Mouse (Mus musculus): Measurements from ENCODE around the gene Gm10271. TPM values are rescaled to one million over a fixed set of nuclear protein-coding genes. Genes with fewer than 3 reads are reported as not detected.
A peak's percentile ranks its signal among the peaks of the same experiment; 100 is the strongest.

Gm10271 gene
- polyA plus RNA-seq, 1 experiment from 2014 or later: not detected

DNA sequence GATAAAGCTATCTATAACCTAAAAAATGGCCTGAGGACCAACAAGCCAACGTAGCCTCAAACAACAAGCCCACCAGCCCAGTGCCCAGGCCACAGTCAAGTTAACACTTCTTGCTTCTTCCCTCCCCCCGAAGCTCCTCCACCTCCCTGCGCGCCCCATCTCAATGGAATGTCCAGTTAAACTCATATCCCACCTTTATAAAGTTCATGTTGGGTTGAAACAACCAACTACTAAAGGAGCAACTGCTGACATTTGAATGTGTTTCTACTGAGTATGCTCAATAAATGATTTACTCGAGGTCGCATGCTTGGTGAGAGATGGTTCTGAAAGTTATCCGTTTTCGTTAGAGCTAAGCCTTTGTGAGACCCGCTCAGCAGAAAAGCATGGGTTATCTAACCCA is 24.0 kb downstream of the Gm10271 start:
- Histone ChIP-seq H3K4me3 (ENCODE audit: low read depth, low read length) (peak overlapping the region; percentile 83), H3K36me3 (ENCODE audit: control insufficient read depth, insufficient read depth) (no peaks in the 10 kb centered on the region), H3K4me2 (replicated peaks; ENCODE audit: low read depth) (peak overlapping the region; percentile 92), H3K4me1 (replicated peaks; ENCODE audit: control insufficient read depth, insufficient read depth, low read length) (no peaks in the 10 kb centered on the region), H3K9ac (ENCODE audit: low read depth, low read length) (no peak overlapping the region), H3K9me3 (ENCODE audit: control insufficient read depth) (peaks cover 4% of the 10 kb centered on the region; the same call in 1 of the 2 replicates), H3K27ac (ENCODE audit: low read depth, low read length) (no peak overlapping the region), H3K27me3 (replicated peaks; ENCODE audit: control insufficient read depth, insufficient read depth, low read length) (no peaks in the 10 kb centered on the region)
- 54% methylated on average over 9 of the region's 9 CpGs for WGBS
- TF ChIP-seq CTCF (IDR thresholded peaks at IDR 0.05; ENCODE audit: low read depth): no peak
- no peak for ATAC-seq

DNA sequence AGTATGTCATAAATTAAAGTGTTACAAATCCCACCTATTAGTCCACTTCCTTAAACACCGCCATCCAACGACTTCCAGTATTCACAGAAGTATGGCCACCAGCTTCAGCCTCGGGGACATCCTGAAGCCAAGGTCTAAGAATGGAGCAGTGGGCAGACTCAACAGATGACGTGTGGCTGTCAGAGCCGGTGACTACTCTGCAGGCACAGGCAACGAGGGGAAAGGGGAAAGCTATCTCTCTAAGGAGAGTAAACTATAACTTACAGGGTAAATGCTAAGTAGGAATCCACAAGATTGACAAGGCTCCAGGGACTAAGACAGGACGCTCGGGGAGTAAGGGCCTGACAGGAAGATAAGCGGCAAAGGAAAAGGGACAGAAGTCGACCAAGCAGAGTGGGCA is 27.5 kb downstream of the Gm10271 start:
- no peaks in the 10 kb centered on the region for H3K9me3 ChIP-seq (ENCODE audit: control insufficient read depth)
- no peak for TF ChIP-seq CTCF (IDR thresholded peaks at IDR 0.05; ENCODE audit: low read depth)
- no peak for ATAC-seq
- peaks cover 9% of the 10 kb centered on the region for H3K36me3 ChIP-seq (ENCODE audit: control insufficient read depth, insufficient read depth)
- H3K4me1 ChIP-seq (replicated peaks; ENCODE audit: control insufficient read depth, insufficient read depth, low read length): no peaks in the 10 kb centered on the region
- no peak overlapping the region for H3K4me3 ChIP-seq (ENCODE audit: low read depth, low read length)
- H3K4me2 ChIP-seq (replicated peaks; ENCODE audit: low read depth): no peak overlapping the region
- no peak overlapping the region for H3K9ac ChIP-seq (ENCODE audit: low read depth, low read length)
- no peaks in the 10 kb centered on the region for H3K27me3 ChIP-seq (replicated peaks; ENCODE audit: control insufficient read depth, insufficient read depth, low read length)
- WGBS: 61% methylated on average over 10 of the region's 10 CpGs
- no peak overlapping the region for H3K27ac ChIP-seq (ENCODE audit: low read depth, low read length)

DNA sequence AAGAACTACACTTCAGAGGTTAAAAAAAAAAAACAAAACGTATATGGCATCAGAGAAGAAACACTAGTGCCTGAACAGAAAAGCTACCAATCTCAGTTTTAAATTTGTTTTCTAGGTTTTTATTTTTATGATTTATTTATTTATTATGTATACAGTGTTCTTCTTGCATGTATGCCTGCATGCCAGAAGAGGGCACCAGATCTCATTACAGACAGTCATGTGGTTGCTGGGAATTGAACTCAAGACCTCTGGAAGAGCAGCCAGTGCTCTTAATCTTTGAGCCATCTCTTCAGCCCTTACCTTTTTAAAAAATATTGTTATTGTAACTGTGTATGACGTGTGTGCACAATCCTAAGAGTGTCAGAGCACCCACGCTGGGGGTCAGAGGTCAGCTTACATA is 28.3 kb downstream of the Gm10271 start:
- ATAC-seq: no peak
- H3K27me3 ChIP-seq (replicated peaks; ENCODE audit: control insufficient read depth, insufficient read depth, low read length): no peaks in the 10 kb centered on the region
- H3K4me1 ChIP-seq (replicated peaks; ENCODE audit: control insufficient read depth, insufficient read depth, low read length): no peaks in the 10 kb centered on the region
- no peak overlapping the region for H3K4me2 ChIP-seq (replicated peaks; ENCODE audit: low read depth)
- H3K36me3 ChIP-seq (ENCODE audit: control insufficient read depth, insufficient read depth): peaks cover 11% of the 10 kb centered on the region
- no peak overlapping the region for H3K27ac ChIP-seq (ENCODE audit: low read depth, low read length)
- no peak overlapping the region for H3K4me3 ChIP-seq (ENCODE audit: low read depth, low read length)
- H3K9ac ChIP-seq (ENCODE audit: low read depth, low read length): no peak overlapping the region
- no peaks in the 10 kb centered on the region for H3K9me3 ChIP-seq (ENCODE audit: control insufficient read depth)
- TF ChIP-seq CTCF (IDR thresholded peaks at IDR 0.05; ENCODE audit: low read depth): peak; percentile 60
- WGBS: 80% methylated on average over 3 of the region's 3 CpGs

DNA sequence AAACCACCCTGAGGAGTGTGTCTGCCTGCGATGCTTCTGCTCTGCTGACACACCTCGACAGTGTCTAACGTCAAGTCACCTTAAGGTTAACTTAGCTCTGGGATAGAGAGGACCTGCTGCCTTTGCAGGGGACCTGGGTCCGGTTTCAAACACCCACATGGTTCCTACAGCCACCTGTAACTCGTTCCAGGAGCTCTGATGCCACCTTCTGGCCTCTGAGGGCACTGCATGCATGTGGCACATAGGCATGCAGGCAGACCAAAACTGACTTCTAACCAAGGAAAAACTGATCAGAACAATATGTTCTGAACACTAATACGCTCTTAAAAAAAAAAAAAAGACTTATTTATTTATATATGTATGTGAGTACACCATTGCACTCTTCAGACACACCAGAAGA is 29.4 kb downstream of the Gm10271 start:
- ATAC-seq: no peak
- no peaks in the 10 kb centered on the region for H3K4me1 ChIP-seq (replicated peaks; ENCODE audit: control insufficient read depth, insufficient read depth, low read length)
- no peak overlapping the region for H3K9ac ChIP-seq (ENCODE audit: low read depth, low read length)
- no peaks in the 10 kb centered on the region for H3K9me3 ChIP-seq (ENCODE audit: control insufficient read depth)
- peak; percentile 59 for TF ChIP-seq CTCF (IDR thresholded peaks at IDR 0.05; ENCODE audit: low read depth)
- no peaks in the 10 kb centered on the region for H3K27me3 ChIP-seq (replicated peaks; ENCODE audit: control insufficient read depth, insufficient read depth, low read length)
- WGBS: 94% methylated on average over 6 of the region's 6 CpGs
- H3K4me3 ChIP-seq (ENCODE audit: low read depth, low read length): no peak overlapping the region
- H3K27ac ChIP-seq (ENCODE audit: low read depth, low read length): no peak overlapping the region
- H3K36me3 ChIP-seq (ENCODE audit: control insufficient read depth, insufficient read depth): peaks cover 19% of the 10 kb centered on the region
- no peak overlapping the region for H3K4me2 ChIP-seq (replicated peaks; ENCODE audit: low read depth)

DNA sequence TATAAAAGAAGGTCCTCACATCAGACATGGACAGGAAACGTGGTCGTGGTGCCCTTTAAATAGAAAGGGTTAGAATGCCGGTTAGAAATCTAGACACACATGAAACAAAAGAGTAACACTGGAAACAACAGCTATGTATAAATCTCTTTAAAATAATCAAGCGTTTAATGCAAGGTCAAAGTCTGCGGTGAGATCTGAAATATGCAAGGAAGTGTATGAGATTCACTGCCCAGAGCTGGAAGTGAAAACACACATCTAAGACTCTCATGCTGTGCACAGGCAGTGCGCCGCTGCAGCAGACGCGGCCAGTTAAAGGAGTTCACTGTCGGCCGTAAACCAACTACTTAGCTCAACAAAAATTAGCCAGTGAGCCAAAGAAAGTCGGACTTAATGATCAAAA is 37.4 kb downstream of the Gm10271 start:
- Histone ChIP-seq H3K9me3 (ENCODE audit: control insufficient read depth) (no peaks in the 10 kb centered on the region), H3K27ac (ENCODE audit: low read depth, low read length) (no peak overlapping the region), H3K4me1 (replicated peaks; ENCODE audit: control insufficient read depth, insufficient read depth, low read length) (no peaks in the 10 kb centered on the region), H3K9ac (ENCODE audit: low read depth, low read length) (no peak overlapping the region), H3K27me3 (replicated peaks; ENCODE audit: control insufficient read depth, insufficient read depth, low read length) (no peaks in the 10 kb centered on the region), H3K4me2 (replicated peaks; ENCODE audit: low read depth) (no peak overlapping the region), H3K36me3 (ENCODE audit: control insufficient read depth, insufficient read depth) (peaks cover 41% of the 10 kb centered on the region), H3K4me3 (ENCODE audit: low read depth, low read length) (no peak overlapping the region)
- WGBS: 81% methylated on average over 12 of the region's 12 CpGs
- no peak for TF ChIP-seq CTCF (IDR thresholded peaks at IDR 0.05; ENCODE audit: low read depth)
- ATAC-seq: no peak

DNA sequence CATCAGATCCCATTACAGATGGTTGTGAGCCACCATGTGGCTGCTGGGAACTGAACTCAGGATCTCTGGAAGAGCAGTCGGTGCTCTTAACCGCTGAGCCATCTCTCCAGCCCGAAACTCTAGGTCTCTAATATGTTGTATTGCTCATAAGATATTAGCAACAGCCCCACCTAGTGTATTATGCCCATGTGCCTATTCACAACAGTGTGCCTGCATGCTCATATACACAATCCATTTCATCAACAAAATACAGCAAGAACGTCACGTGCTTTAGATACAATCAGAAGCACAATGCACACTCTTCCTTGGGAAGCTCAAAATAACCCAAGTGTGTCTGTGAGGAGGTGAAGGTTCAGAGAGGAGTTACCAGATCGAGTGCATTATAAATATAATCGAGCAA is 38.6 kb downstream of the Gm10271 start:
- H3K4me3 ChIP-seq (ENCODE audit: low read depth, low read length): no peak overlapping the region
- 0 out of 2 replicates have a peak, but pooled peaks have one; percentile 16 for TF ChIP-seq CTCF (IDR thresholded peaks at IDR 0.05; ENCODE audit: low read depth)
- H3K4me2 ChIP-seq (replicated peaks; ENCODE audit: low read depth): no peak overlapping the region
- peaks cover 39% of the 10 kb centered on the region for H3K36me3 ChIP-seq (ENCODE audit: control insufficient read depth, insufficient read depth)
- WGBS: 92% methylated on average over 7 of the region's 7 CpGs
- no peaks in the 10 kb centered on the region for H3K9me3 ChIP-seq (ENCODE audit: control insufficient read depth)
- H3K27me3 ChIP-seq (replicated peaks; ENCODE audit: control insufficient read depth, insufficient read depth, low read length): no peaks in the 10 kb centered on the region
- no peak overlapping the region for H3K27ac ChIP-seq (ENCODE audit: low read depth, low read length)
- no peak for ATAC-seq
- no peaks in the 10 kb centered on the region for H3K4me1 ChIP-seq (replicated peaks; ENCODE audit: control insufficient read depth, insufficient read depth, low read length)
- H3K9ac ChIP-seq (ENCODE audit: low read depth, low read length): no peak overlapping the region

DNA sequence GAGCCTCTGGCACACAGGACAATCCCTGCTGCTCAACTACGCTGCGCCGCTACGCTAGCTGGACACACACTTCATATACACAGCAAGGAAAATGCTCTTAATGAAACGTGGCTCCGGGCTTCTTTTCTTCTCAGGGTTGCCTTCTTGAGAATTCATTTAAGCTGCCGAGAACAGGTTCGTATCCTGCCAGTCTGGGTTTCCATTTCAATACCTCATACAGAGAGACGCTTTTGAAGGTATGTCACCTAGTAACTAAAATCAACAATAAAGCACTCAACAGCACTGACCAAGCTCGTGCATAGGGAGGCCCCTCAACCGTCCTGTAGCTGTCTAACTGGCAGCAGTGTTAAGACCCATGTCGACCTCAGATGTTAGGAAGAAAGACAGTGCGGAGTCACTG is 40.0 kb downstream of the Gm10271 start:
- Histone ChIP-seq H3K9me3 (ENCODE audit: control insufficient read depth) (no peaks in the 10 kb centered on the region), H3K4me2 (replicated peaks; ENCODE audit: low read depth) (no peak overlapping the region), H3K36me3 (ENCODE audit: control insufficient read depth, insufficient read depth) (peaks cover 31% of the 10 kb centered on the region), H3K9ac (ENCODE audit: low read depth, low read length) (no peak overlapping the region), H3K27ac (ENCODE audit: low read depth, low read length) (no peak overlapping the region), H3K4me3 (ENCODE audit: low read depth, low read length) (no peak overlapping the region), H3K4me1 (replicated peaks; ENCODE audit: control insufficient read depth, insufficient read depth, low read length) (no peaks in the 10 kb centered on the region), H3K27me3 (replicated peaks; ENCODE audit: control insufficient read depth, insufficient read depth, low read length) (no peaks in the 10 kb centered on the region)
- no peak for ATAC-seq
- TF ChIP-seq CTCF (IDR thresholded peaks at IDR 0.05; ENCODE audit: low read depth): no peak
- 86% methylated on average over 13 of the region's 13 CpGs for WGBS

Measured in intestine, postnatal 0 days (tissue).